Mouse (Mus musculus) frontal cortex, adult (tissue): ENCODE data around the gene Gpr137.

Source experiments
- ATAC-seq: cut with Nextera tagmentation; 2 replicates; pipeline ENCODE4 v1.9.2; 2017; ENCODE audit warnings: mild to moderate bottlenecking, moderate library complexity, mixed read lengths; ENCODE audit not compliant: low TSS enrichment

The Gpr137 gene

DNA sequence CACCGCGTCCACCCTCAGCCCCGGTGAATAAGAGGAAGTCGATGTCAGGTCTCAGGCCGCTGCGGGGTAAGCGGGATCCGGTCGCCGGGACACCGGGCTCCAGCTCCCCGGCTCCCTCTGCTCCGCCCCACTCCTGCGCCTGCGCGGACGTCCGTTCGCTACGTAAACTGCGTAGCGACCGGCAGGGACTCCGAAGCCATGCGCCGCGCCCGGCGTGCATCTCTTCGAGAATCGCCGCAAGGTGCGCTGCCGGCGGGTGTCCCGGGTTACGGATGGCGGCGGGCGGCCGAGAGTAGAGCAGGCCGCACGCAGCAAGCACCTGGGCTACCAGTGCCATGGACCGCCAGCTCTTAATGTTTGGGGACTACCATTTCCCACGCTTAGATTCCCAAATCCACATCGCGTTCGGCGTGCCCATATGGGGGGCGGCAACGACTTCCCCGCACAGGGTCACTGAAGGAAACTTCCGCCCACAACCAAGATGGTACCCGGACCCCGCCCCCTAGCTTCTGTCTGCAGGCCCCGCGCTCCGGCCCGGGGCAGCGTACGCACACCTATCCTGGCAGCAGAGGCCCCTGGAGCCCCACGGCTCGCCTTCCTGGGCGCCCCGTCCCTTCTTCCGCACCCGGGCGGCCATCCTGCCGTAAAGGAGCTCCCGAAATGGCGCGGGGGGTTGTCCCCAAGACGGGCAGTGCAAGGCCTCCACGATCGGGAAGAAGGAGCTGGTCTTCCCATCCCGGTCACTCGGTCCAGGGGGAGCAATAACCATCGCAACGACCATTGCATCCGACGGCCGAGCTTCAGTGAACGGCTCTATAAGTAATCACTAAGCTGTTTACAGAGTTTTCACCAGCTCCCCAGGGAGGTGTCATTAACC lies 670 bp downstream of the Gpr137 start, which contains the start of gene Bad:
TSS of gene Bad (plus strand) at position 490 of the 877 bp plus-strand sequence.
- ATAC-seq = peak; percentile 58

DNA sequence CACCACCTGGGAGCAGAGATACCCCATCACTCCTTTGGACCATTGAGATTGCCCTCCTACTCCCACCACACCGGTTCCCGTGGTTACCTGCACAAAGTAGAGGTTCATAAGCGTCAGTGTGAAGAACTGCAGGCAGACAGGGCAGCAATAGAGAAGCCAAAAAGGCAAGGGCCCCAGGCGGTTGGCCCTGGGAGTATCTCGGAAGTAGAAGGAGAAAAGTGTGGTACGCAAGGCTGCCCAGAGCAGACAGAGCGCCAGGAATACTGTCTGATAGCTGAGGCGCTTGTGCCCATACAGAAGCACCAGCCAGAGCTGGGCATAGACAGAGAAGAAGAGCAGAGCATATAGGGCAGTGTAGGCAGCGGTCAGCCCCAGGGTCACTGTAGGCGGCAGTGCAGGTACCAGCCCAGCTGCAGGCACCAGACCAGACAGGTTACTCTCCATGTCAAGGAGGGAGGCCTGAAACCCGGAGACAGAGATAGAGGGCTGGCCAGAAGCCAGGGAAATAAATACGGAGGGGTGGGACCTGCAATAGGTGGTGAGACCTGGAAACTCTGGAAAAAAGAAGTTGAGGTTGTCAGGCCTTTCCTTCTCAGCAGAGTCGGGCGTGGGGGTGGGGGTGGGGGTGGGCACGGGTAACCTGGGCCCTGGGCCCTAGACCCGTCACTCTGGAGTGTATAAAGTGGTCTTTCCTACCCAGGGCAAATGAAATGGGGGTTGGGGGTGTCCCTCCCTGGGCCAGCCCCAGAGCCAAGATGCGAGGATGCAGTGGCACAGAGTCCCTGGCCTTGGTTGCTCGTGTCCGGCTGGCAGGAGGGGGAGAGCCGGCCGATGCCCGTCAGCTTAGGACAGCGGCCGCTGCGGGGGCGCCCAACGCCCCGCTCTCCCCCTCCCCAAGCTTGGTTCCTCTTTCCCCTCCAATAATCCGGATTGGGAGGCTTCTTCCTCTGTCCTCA lies 1.6 kb downstream of the Gpr137 start:
- no peak for ATAC-seq

DNA sequence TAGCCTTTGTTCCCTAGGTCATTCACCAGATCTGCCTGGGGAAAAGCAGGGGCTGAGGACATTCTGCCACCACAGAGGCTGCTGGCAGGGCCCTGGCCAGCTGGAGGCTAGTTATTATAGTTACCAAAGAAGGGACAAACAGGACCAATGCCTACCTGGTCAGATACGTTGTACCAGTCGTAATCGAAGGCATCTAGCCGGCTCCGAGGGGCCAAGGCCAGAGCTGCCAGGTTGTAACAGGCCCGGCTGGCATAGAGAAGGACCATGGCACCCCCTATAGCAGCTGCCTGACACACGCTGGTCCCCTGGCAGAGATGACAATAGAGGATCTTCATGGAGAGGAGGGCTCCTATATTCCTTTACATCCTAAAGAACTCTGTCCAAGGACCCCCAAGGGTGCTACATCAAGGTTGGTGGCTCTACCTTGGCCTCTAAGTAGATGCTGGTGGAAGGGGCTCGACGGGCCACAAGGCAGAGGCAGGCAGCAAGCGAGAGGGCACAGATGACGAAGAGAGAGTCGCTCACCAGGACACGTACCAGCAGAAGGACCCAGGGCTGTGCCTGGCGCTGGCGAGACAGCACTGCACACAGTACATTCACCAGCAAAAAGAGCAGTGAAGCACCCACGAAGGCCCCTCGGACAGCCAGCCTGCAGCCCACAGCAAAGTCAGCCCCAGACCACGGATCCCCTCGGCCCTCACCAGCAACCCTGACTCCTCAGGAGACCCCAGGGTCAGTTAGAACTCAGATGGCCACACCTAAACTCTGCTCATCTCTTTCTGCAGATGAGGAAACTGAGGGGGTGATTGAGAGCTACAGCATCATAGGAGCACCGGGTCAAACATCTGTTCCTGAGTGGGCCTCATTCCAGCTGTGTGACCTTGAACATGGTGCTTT lies 2.9 kb downstream of the Gpr137 start:
- ATAC-seq = no peak

DNA sequence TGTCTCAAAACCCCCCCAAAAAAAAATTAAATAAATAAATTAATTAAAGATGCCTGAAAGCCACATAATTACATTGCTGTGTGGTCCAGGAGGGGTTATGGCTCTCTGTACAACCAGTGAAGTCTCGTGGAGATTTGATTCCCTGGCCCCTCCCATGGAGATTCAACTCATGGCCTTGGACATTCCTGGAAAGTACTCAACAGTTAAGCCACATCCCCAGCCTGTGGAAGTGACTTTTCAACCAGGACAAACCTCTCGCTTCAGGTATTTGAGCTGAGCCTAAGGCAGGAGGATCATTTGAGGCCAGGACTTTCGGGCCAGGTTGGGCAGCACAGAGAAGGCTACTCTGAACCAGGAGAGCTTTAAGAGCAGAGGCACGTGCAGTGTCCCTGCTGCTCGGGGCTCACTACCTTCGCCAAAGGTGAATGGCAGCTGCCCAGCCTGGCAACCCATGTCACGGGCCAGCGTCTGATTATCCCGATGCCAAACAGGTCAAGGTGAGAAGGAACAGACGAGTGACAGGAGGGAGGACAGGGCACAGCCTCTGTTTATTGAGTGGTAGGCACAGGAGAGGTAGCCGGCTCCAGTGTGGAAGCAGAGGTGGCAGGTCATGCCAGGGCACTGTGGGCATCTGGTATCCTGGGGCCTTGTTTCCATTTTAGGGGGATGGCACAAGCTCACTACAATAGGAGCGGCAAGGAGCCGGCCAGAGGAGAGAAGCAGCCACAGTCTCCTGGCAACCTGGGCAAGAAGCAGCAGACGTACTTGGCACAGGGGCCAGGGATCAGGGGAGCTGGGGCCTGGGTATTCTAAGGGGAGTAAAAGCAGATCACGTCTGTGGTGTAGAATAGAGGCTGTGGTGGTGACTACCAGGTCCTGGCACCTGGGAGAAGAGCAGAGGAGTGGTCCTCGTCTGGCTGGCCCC lies 4.5 kb downstream of the Gpr137 start:
- no peak for ATAC-seq

DNA sequence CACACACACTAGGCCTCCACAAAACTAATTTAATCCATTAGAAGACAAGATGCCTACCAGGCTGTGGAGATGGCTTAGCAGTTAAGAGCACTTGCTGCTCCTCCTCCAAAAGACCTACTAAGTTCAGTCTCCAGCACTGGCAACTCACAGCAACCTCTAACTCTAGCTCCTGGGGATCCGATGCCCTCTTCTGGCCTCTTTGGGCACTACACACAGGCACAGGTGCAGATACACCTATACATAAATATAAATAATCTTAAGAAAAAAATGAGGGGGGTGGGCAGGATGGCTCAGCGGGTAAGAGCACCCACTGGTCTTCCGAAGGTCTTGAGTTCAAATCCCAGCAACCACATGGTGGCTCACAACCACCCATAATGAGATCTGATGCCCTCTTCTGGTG lies 6.0 kb downstream of the Gpr137 start:
- no peak for ATAC-seq

DNA sequence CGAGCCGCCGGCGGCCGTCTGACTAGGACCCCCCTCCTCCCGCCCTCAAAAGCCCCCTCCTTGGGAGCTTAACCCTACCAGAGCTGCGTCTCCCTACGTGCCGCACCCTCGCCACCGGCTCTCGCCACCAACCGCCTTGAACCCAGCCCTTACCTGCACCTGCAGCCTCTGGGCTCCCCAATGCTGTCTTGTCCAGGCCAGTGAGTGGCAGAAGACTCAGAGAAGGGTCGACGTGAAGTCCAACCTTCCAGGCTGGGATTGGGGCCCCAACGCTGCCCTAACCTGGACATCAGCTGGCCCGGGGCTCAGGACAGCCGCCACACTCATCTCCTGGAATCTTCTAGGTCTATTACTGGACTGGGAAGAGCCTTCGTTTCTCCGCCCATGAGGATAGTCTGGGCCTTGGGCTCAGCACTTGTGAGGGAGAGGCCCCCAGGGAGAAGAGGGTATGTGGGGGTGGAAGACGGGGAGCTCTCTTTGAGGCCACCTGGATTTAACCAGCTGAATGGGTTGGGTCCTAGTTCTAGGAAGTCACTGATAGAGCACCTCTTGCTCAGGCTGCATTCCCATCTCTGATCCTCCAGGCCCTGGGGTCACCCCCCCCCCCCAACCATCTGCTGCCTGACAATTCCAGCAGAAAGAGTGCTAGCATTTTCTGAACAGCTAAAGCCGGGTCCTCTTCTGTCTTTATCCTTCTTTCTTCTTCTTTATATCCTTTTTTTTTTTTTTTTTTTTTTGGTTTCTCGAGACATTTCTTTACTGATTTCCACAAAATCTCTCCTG lies 7.9 kb downstream of the Gpr137 start, which contains the start of gene Kcnk4:
TSS of gene Kcnk4 (minus strand) at position 321 of the 783 bp plus-strand sequence.
- ATAC-seq = 0 out of 2 replicates have a peak, but pooled peaks have one; percentile 3

DNA sequence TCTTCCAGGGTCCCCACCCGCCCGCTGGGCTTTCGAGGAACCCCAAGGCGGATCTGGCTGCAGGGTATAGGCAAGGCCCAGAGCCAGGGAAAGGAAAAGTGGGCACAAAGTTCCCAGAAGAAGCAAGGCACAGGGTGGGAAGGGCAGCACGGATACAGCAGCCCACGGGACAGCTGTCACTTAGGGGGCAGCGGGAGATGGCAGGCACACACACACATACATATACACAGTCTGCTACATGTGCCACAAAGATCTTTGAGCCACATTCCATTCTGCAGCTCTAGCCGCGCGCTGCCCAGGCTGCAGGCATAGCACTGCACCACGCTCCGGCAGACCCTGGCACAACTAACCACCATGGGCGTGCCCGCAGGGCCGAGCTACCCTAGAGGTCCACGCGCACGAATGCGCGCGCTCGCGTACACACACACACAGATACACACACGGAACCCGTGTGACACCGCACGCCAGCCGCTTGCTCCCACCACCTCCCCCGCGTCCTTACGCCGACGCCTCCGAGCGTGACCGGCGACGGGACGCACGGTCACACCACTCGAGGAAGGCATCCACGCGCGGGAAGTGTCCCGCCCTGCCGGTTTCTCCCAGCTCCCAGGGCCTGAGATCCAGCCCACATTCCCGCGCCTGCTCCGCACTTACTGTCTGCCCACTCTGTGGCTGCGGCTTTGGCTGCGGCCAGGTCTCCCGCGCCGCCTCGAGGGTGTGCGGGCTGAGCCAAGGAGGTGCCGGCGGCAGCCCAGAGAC lies 8.7 kb downstream of the Gpr137 start:
- ATAC-seq = peak; percentile 38

DNA sequence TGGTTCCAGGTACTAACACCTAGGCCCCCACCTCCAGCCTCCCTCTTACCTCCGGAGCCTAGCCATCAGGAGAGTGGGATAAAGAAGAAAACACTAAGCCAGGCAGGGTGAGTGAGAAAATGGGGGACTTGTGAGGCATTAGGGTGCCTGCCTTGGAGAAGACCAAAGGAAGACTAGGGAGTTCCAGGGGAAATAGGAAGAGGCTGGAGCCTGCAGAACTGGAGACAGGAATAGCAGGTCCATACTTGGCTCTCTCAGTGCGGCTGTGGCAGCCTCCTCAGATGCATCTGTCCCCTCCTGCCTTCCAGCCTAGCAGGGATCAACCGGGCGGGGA lies 9.2 kb downstream of the Gpr137 start:
- peak; percentile 60 for ATAC-seq

DNA sequence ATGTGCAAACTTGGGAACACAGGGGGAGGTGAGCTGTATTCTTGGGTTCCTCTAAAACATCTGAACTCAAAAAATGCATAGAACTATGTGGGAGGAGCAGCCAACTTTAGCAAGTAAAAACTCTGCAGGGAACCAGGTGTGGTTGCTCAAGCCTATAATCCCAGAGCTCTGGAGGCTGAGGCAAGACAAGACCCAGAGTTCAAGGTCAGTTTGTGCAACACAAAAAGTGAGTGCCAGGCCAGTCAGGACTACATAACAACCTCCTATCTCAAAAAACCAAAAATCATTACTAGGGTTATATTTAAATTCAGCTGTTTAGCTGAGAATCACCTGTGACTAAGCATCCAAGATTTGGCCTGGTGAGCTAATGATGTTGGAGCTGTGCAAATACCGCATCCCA lies 10.3 kb downstream of the Gpr137 start:
- ATAC-seq = no peak

DNA sequence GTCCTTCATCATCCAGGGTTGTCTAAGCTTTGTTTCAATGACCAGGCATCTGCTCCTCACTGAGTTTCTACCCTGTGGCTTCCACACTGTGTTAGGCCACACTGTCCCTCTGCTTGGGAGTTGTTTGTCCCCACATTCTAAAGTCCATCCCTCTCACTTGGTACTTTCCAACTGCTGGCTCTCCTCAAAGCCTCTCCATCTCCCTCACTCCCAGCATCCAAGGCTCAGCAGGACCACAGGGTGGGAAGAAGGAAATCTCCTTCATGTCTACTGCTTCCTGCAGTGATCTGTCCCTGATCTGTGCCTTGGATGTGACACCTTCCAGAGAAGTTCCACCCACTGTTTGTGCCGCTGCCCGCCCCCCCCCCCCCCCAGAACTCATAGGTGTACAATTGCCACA lies 11.3 kb downstream of the Gpr137 start:
- ATAC-seq = no peak

DNA sequence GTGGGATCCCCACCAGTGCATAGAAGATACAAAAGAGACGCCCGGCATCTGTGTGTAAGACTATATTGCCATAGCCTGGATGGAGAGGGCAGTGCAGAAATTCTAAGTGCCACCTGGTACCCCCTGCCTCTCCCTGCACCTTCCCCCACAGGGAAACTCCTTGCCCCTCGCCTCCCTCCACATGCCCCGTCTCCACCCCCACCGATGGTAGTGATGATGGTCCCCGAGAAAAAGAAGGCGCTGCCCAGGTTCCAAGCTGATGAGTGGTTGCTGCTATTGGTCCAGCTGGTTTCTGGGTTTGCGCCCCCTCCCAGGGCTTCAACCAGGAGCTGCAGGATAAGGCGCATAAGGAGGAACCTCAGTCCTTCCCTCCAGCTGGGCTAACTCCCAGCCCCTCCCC lies 14.2 kb downstream of the Gpr137 start:
- no peak for ATAC-seq

DNA sequence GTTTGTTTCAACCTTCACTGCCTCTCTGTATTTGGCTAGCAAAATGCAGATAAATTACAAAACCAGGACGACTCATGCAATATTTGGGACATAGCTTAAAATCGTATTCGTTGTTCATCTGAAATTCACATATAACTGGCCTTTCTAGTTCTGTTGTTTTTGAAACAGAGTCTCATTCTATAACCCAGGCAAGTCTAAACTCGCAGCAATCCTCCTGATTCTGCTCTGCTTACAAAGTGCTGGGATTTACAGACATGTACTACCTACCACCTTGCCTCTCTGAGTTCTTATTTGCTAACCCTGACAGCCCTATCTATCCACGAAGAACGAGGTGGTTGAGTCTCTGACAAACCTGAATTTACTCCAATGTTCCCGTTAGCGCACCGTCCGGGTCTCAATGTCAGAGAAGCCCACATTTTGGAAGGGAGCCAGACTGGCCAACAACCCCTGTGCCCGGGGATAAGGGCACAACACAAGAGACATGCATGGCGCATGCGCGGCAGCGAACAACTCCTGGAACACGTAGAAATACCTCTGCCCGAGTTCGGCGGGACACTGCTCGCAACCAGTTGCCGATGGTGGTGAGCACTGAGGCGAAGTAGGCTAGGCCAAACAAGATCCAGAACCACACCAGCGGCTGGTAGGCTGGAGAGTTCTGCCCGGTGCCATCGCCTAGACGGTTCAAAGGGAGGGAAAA lies 15.6 kb downstream of the Gpr137 start:
- no peak for ATAC-seq

DNA sequence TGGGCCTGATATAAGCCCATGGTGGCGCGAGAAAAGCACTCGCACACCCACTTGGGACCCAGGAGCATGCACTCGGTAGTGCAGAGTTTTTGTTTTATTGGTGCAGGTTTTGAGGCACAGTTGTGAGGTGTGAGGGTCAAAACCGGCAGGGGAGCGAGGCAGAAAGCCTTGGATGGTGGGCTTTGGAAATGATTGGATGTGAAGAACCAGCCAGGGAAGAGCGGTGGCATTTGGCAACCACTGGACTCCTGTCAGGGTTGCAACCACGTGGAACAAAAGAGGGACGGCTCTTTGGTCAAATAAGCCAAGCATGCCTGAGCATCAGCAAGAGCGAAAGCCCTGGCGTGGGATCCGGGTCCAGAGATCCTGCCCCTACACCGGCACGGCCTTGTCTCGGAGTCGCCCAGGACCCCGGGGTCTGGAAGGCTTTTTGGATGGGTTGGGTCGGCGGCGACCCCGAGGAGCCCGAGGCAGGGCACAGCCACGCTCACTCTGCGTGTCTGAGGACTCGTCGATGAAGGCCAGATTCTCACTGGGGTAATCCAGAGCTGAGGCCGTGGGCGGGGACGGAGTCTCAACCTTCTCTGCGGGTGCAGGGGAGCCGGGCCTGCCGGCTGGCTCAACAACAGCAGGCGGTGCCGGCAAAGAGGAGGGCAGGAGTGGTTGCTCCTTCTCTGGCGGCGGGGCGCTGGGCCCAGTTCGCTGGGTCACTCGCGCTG lies 16.5 kb downstream of the Gpr137 start:
- ATAC-seq = no peak

DNA sequence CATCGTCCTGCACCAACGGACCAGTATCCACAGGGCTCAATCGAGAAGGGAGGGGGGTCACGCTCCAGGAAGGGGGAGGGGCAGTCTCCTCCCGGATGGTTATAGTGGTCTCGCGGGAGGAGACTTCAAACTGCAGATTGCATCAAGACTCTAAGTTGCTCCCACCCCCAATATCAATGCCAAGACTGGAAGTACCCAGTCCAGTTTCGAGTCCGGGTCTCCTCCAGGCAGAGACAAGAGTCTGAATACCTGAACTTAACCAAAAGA lies 17.0 kb downstream of the Gpr137 start, which contains the start of gene Catsperz:
TSS of gene Catsperz (minus strand) at position 74 of the 267 bp plus-strand sequence.
- ATAC-seq = no peak

DNA sequence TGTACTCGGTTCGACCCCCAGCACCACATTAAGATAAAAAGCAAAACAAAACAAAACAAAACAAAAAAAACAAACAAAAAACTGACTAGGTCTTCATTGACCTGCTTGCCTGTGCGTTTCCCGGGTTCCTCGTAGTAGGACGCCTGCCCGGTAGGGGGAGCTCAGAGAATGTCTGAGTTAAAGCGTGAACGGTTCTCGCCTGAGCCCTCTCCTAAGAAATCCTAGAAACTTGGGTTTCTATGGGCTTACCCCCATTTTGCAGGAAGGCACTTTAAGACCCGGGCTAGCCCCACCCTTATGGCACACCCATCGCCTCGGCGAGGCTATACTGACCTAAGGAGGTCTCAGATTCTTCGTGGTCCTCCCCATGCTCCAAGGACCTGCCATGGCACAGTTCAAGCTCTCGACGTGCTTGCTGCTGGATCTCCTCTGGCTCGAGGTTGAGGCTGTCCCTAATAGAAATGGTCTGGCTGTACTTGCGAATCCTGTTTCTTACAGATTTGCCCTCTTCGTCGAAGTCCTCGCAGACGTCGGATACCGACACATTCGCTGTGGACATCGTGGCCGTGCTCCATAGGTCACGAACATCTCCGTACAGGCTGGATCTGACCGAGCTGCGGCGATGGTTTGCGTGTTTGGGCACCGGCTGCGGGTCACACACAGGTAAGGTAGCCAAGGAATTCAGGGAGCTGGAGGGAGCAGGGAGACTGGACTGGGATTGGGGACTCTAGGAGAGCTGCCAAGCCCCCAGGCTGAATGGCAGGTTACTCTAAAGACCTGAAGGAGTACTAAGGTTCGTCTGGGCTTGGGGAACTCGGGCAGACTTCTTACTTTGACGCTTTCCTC lies 17.6 kb downstream of the Gpr137 start:
- ATAC-seq = no peak

DNA sequence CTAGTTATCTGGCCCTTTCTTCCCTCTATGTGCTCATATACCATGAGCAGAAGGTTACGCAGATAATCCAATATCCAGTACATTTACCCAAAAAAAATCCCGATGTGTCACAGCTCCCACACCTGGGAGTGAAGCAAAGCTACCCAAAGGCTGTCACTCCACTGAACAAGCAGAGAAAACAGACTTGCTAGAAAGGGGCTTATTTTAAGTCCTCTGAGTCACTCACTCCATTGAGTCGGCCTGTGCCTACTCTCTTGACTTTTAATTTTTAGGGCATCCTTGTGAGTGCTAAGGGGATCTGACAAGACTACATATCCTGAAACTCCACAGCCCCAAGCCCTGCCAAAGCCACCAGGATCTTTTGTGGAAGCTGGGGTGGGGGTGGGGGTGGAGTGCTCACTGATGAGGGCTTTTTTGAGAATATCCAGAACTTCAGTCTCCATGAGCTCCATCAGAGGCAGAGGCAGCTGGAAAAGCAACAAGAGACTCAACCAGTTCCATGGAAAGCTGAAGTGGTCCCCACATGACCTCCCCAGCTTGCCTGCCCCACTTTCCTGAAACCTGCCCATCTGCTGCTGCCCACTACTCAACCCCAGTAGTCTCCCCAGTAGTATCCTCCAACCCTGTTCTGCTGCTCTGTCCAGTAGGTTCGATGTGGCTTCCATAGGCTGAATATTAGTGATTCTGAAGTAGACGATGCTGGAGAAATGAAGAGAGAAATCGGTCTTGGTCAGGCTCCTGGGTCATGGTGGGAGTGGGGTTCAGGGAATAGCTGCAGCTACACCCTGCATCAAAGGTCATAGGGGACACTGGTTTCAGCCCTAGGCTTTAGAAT lies 19.2 kb downstream of the Gpr137 start:
- ATAC-seq = no peak
